10 mouse cellular contexts compared by ENCODE assay signal in the genomic region with DNA sequence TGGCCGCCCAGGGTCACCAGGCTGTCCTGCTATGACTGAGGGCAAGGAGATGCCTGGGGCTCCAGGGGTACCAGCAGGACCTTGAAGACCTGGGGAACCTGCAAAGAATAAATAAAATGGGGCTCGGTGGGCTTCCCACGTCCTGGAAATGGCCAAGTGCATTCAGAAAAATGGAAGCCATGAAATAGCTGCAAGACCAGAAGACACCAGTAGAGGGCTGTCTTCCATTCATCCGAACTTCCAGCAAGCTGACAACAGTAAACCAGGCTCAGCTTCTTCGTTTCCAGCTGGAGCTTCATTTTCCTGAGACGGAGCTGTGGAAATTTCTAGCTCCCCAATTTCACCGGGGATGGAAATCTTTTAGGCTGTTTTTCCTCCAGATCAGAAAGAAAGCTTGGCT.
DNase-seq lines count a peak whose midpoint lies in the region; ATAC-seq and TF ChIP-seq lines count a peak whose summit lies in the region.
"Had no signal": no experiment of that assay in that cellular context is flagged by ENCODE, and none has a peak within 500 bp of the region (broad histone marks: within the 10 kb centered on the region; RNA-seq: fewer than 3 reads in every experiment).

No protein-coding gene starts in this region.

- no peak overlapping the region for H3K4me3 ChIP-seq in left cerebral cortex, adult 2 months
- no peak overlapping the region for H3K4me3 ChIP-seq in hindbrain, postnatal 0 days (ENCODE audit: low read length)
- no peak overlapping the region for H3K4me3 ChIP-seq in midbrain, postnatal 0 days (ENCODE audit: low read depth, low read length)
- H3K4me3 ChIP-seq: erythroblast, embryonic 14.5 days; lung, embryonic 15.5 days had no signal

- H3K9me3 ChIP-seq in hindbrain, postnatal 0 days (ENCODE audit: low read length): no peaks in the 10 kb centered on the region
- H3K9me3 ChIP-seq in midbrain, postnatal 0 days (ENCODE audit: low read length): no peaks in the 10 kb centered on the region
- H3K9me3 ChIP-seq: lung, embryonic 15.5 days had no signal

- ATAC-seq in hindbrain, postnatal 0 days: 0 out of 2 replicates have a peak, but pooled peaks have one; percentile 18
- no peak for ATAC-seq in midbrain, postnatal 0 days (ENCODE audit: low FRiP score)

- TF ChIP-seq CTCF in left cerebral cortex, adult 2 months (IDR thresholded peaks at IDR 0.05): peak; percentile 67
- TF ChIP-seq CTCF in hindbrain, postnatal 0 days (IDR thresholded peaks at IDR 0.05; ENCODE audit: low read depth): peak; percentile 64
- peak; percentile 76 for TF ChIP-seq CTCF in midbrain, postnatal 0 days (IDR thresholded peaks at IDR 0.05)

- peak; percentile 14 for DNase-seq in adrenal gland, postnatal 14 days
- DNase-seq in adrenal gland, adult 2 months: no peak
- DNase-seq in left cerebral cortex, adult 2 months (ENCODE audit: extremely low spot score in 1 of 2, low spot score in 2 of 2): peak; percentile 18 to 27
- no peak for DNase-seq in left cerebral cortex, adult 8-10 months (ENCODE audit: low spot score in 2 of 2)
- DNase-seq in brain, adult 2 months (ENCODE audit: low read depth, low spot score): peak; percentile 48
- peak; percentile 58 for DNase-seq in hindbrain, postnatal 0 days (ENCODE audit: low spot score)
- peak; percentile 42 for DNase-seq in midbrain, postnatal 0 days (ENCODE audit: low spot score)
- DNase-seq in thymus, postnatal 10 days (ENCODE audit: low spot score in 2 of 2): no peak

- H3K27me3 ChIP-seq in hindbrain, postnatal 0 days (ENCODE audit: insufficient read depth, low read length): no peaks in the 10 kb centered on the region
- peaks cover 19% of the 10 kb centered on the region; the same call in 1 of the 2 replicates for H3K27me3 ChIP-seq in midbrain, postnatal 0 days (ENCODE audit: insufficient read depth, low read length)

- intact Hi-C loops in left cerebral cortex, adult 2 months (cut with DNase I): loop anchor here (5.0 kb wide), 1 partner anchor 922 kb away; no protein-coding TSS in a partner anchor

- no peaks in the 10 kb centered on the region for H3K36me3 ChIP-seq in hindbrain, postnatal 0 days (ENCODE audit: insufficient read depth, low read length)
- H3K36me3 ChIP-seq in midbrain, postnatal 0 days (ENCODE audit: insufficient read depth, low read length): no peaks in the 10 kb centered on the region
- H3K36me3 ChIP-seq: lung, embryonic 15.5 days had no signal

- H3K27ac ChIP-seq in left cerebral cortex, adult 2 months: no peak overlapping the region
- H3K27ac ChIP-seq in hindbrain, postnatal 0 days: no peak overlapping the region
- no peak overlapping the region for H3K27ac ChIP-seq in midbrain, postnatal 0 days (ENCODE audit: low read depth, low read length)
- H3K27ac ChIP-seq: lung, embryonic 15.5 days had no signal

- no peaks in the 10 kb centered on the region for H3K4me1 ChIP-seq in hindbrain, postnatal 0 days (ENCODE audit: insufficient read depth, low read length)
- no peaks in the 10 kb centered on the region for H3K4me1 ChIP-seq in midbrain, postnatal 0 days (ENCODE audit: insufficient read depth, low read length)
- H3K4me1 ChIP-seq: lung, embryonic 15.5 days had no signal

- H3K9ac ChIP-seq in hindbrain, postnatal 0 days (replicated peaks; ENCODE audit: low read length): no peak overlapping the region
- H3K9ac ChIP-seq in midbrain, postnatal 0 days (replicated peaks; ENCODE audit: low read length, poor library complexity, severe bottlenecking): no peak overlapping the region
- H3K9ac ChIP-seq: lung, embryonic 15.5 days had no signal

- 44% methylated on average over 7 of the region's 7 CpGs for WGBS in hindbrain, postnatal 0 days
- WGBS in midbrain, postnatal 0 days: 38% methylated on average over 7 of the region's 7 CpGs

- no peak overlapping the region for H3K4me2 ChIP-seq in hindbrain, postnatal 0 days (ENCODE audit: low read depth, low read length)
- no peak overlapping the region for H3K4me2 ChIP-seq in midbrain, postnatal 0 days (ENCODE audit: low read depth, low read length, poor library complexity, severe bottlenecking)
- H3K4me2 ChIP-seq: lung, embryonic 15.5 days had no signal

Comparison
In these comparisons a context has a peak if more than half of its experiments do, and no peak if none do; other contexts are left out.
1. DNase-seq: peak in adrenal gland, postnatal 14 days (single experiment), left cerebral cortex, adult 2 months (2 of 2), brain, adult 2 months (single experiment), hindbrain, postnatal 0 days (single experiment) and midbrain, postnatal 0 days (single experiment); none in adrenal gland, adult 2 months (single experiment), left cerebral cortex, adult 8-10 months (0 of 2) and thymus, postnatal 10 days (0 of 2).
2. Peak in every context shown above with its lines, with median percentiles within 50 percentile points of each other: CTCF ChIP-seq.